Mouse (Mus musculus) midbrain, embryonic 13.5 days (tissue): ENCODE results near the gene Lrrk1. TPM values are rescaled to one million over a fixed set of nuclear protein-coding genes. Genes with fewer than 3 reads are reported as not detected.

Experiments
- ATAC-seq: fragments of 200-750 bp; cut with Nextera tagmentation; 2 replicates; pipeline ENCODE4 v1.8.0; 2017; ENCODE audit warnings: mild to moderate bottlenecking, moderate TSS enrichment, moderate library complexity
- H3K27ac ChIP-seq: fragments of 300-500 bp; sonication (generic); 2 replicates; pipeline ENCODE4 v1.5.1; 2015; ENCODE audit warnings: inconsistent platforms, mild to moderate bottlenecking, moderate library complexity
- H3K27me3 ChIP-seq: fragments of 300-500 bp; sonication (generic); 2 replicates; pipeline ENCODE4 v1.6.1; 2015; ENCODE audit warnings: mild to moderate bottlenecking, inconsistent platforms
- H3K36me3 ChIP-seq: fragments of 300-500 bp; sonication (generic); 2 replicates; pipeline ENCODE4 v1.6.1; 2015; ENCODE audit warnings: mild to moderate bottlenecking, inconsistent platforms
- H3K4me1 ChIP-seq: fragments of 300-500 bp; sonication (generic); replicated peaks from 2 replicates; pipeline ENCODE4 v1.6.1; 2015; ENCODE audit warnings: inconsistent platforms
- H3K4me2 ChIP-seq: fragments of 300-500 bp; sonication (generic); replicated peaks from 2 replicates; pipeline ENCODE4 v1.6.1; 2015; ENCODE audit warnings: moderate library complexity, mild to moderate bottlenecking, inconsistent platforms
- H3K4me3 ChIP-seq: fragments of 300-500 bp; sonication (generic); replicated peaks from 2 replicates; pipeline ENCODE4 v1.5.1; 2015; ENCODE audit warnings: mild to moderate bottlenecking, inconsistent platforms
- H3K9ac ChIP-seq: fragments of 300-500 bp; sonication (generic); replicated peaks from 2 replicates; pipeline ENCODE4 v1.6.1; 2015; ENCODE audit warnings: mild to moderate bottlenecking, inconsistent platforms
- H3K9me3 ChIP-seq: fragments of 300-500 bp; sonication (generic); 2 replicates; pipeline ENCODE4 v1.6.1; 2016; ENCODE audit warnings: mild to moderate bottlenecking, inconsistent platforms
- WGBS: fragments of 180-500 bp; shearing (Covaris S2); methylation state at CpG from one replicate; pipeline ENCODE4 v1.1.7; 2015; 5-methylcytosine and 5-hydroxymethylcytosine counted together
- polyA plus RNA-seq: library from polyadenylated mRNA; unstranded; fragments of >200 nt; fragmentation: Nextera tagmentation; extraction: Ambion mirVana; gene quantifications from 2 replicates; pipeline ENCODE4 v1.2.1, GENCODE M21; 2015

Gene Lrrk1
- polyA plus RNA-seq, 1 experiment from 2014 or later, result 2.9 TPM

GRCm38 (mm10) chr7:66405541-66405940, 17.4 kb upstream of the Lrrk1 start:
- 70% methylated on average over 11 of the region's 11 CpGs for WGBS
- Histone ChIP-seq H3K36me3 (no peaks in the 10 kb centered on the region), H3K9ac (no peak overlapping the region), H3K9me3 (no peaks in the 10 kb centered on the region), H3K4me2 (no peak overlapping the region), H3K27ac (no peak overlapping the region), H3K4me3 (no peak overlapping the region), H3K4me1 (peaks cover 7% of the 10 kb centered on the region; the same call in 1 of the 2 replicates), H3K27me3 (no peaks in the 10 kb centered on the region)
- ATAC-seq, result no peak

- no peaks in the 10 kb centered on the region for H3K36me3 ChIP-seq
- H3K9ac ChIP-seq, result no peak overlapping the region
- H3K9me3 ChIP-seq, result no peaks in the 10 kb centered on the region
- no peak overlapping the region for H3K4me3 ChIP-seq
- no peak overlapping the region for H3K27ac ChIP-seq
- no peaks in the 10 kb centered on the region for H3K27me3 ChIP-seq
- whole genome bisulfite sequencing, result 84% methylated on average over 4 of the region's 4 CpGs
- ATAC-seq, result no peak
- H3K4me2 ChIP-seq, result no peak overlapping the region
- H3K4me1 ChIP-seq, result peaks cover 7% of the 10 kb centered on the region; the same call in 1 of the 2 replicates
Observed at GRCm38 (mm10) chr7:66404802-66405201, 16.7 kb upstream of the Lrrk1 start.

- Histone ChIP-seq H3K9ac (no peak overlapping the region), H3K36me3 (no peaks in the 10 kb centered on the region), H3K27me3 (no peaks in the 10 kb centered on the region), H3K4me1 (peaks cover 7% of the 10 kb centered on the region; the same call in 1 of the 2 replicates), H3K4me3 (no peak overlapping the region), H3K27ac (no peak overlapping the region), H3K4me2 (no peak overlapping the region), H3K9me3 (no peaks in the 10 kb centered on the region)
- WGBS, result 83% methylated on average over 10 of the region's 10 CpGs
- no peak for ATAC-seq
Observed at GRCm38 (mm10) chr7:66404141-66404540, 16.0 kb upstream of the Lrrk1 start.

- whole genome bisulfite sequencing, result 89% methylated on average over 5 of the region's 5 CpGs
- H3K27ac ChIP-seq, result no peak overlapping the region
- H3K4me3 ChIP-seq, result no peak overlapping the region
- H3K9me3 ChIP-seq, result no peaks in the 10 kb centered on the region
- ATAC-seq, result no peak
- H3K9ac ChIP-seq, result no peak overlapping the region
- no peaks in the 10 kb centered on the region for H3K27me3 ChIP-seq
- peaks cover 7% of the 10 kb centered on the region; the same call in 1 of the 2 replicates for H3K4me1 ChIP-seq
- H3K4me2 ChIP-seq, result no peak overlapping the region
- H3K36me3 ChIP-seq, result no peaks in the 10 kb centered on the region
Observed at GRCm38 (mm10) chr7:66402876-66403275, 14.7 kb upstream of the Lrrk1 start.

- 40% methylated on average over 8 of the region's 8 CpGs for WGBS
- H3K27ac ChIP-seq, result no peak overlapping the region
- no peak overlapping the region for H3K4me3 ChIP-seq
- H3K4me1 ChIP-seq, result peaks cover 7% of the 10 kb centered on the region; the same call in 1 of the 2 replicates
- no peak for ATAC-seq
- no peaks in the 10 kb centered on the region for H3K9me3 ChIP-seq
- H3K4me2 ChIP-seq, result no peak overlapping the region
- no peaks in the 10 kb centered on the region for H3K27me3 ChIP-seq
- H3K36me3 ChIP-seq, result no peaks in the 10 kb centered on the region
- H3K9ac ChIP-seq, result no peak overlapping the region
Observed at GRCm38 (mm10) chr7:66401605-66402004, 13.5 kb upstream of the Lrrk1 start.

- Histone ChIP-seq H3K36me3 (no peaks in the 10 kb centered on the region), H3K9ac (no peak overlapping the region), H3K27ac (no peak overlapping the region), H3K27me3 (no peaks in the 10 kb centered on the region), H3K4me2 (no peak overlapping the region), H3K9me3 (no peaks in the 10 kb centered on the region), H3K4me3 (no peak overlapping the region), H3K4me1 (peaks cover 7% of the 10 kb centered on the region; the same call in 1 of the 2 replicates)
- no peak for ATAC-seq
- 26% methylated on average over 3 of the region's 3 CpGs for WGBS
Observed at GRCm38 (mm10) chr7:66397288-66397687, 9.1 kb upstream of the Lrrk1 start.

- WGBS, result 10% methylated on average over 28 of the region's 28 CpGs
- ATAC-seq, result peak; percentile 38
Observed at GRCm38 (mm10) chr7:66388621-66389532, 727 bp upstream of the Lrrk1 start.

GRCm38 (mm10) chr7:66387419-66387812, 734 bp downstream of the Lrrk1 start:
- Histone ChIP-seq H3K27ac (no peak overlapping the region), H3K4me2 (peak overlapping the region; percentile 93), H3K27me3 (peaks cover 27% of the 10 kb centered on the region), H3K9ac (peak overlapping the region; percentile 66; the same call in 1 of the 2 replicates), H3K4me3 (peak overlapping the region; percentile 50), H3K9me3 (no peaks in the 10 kb centered on the region), H3K36me3 (no peaks in the 10 kb centered on the region), H3K4me1 (peaks cover 18% of the 10 kb centered on the region)
- ATAC-seq, result no peak
- 3% methylated on average over 13 of the region's 13 CpGs for WGBS

More at GRCm38 (mm10) chr7:66388621-66389532, 727 bp upstream of the Lrrk1 start:
- no peak overlapping the region for H3K27ac ChIP-seq
- no peaks in the 10 kb centered on the region for H3K9me3 ChIP-seq
- peak overlapping the region; percentile 93 for H3K4me2 ChIP-seq
- H3K27me3 ChIP-seq, result peaks cover 27% of the 10 kb centered on the region
- peak overlapping the region; percentile 66 for H3K9ac ChIP-seq
- peak overlapping the region; percentile 50 for H3K4me3 ChIP-seq
- no peaks in the 10 kb centered on the region for H3K36me3 ChIP-seq
- peaks cover 18% of the 10 kb centered on the region for H3K4me1 ChIP-seq

- no peak overlapping the region for H3K9ac ChIP-seq
- peaks cover 18% of the 10 kb centered on the region for H3K4me1 ChIP-seq
- no peak for ATAC-seq
- no peaks in the 10 kb centered on the region for H3K9me3 ChIP-seq
- H3K27me3 ChIP-seq, result peaks cover 27% of the 10 kb centered on the region
- no peak overlapping the region for H3K4me2 ChIP-seq
- H3K4me3 ChIP-seq, result no peak overlapping the region
- no peaks in the 10 kb centered on the region for H3K36me3 ChIP-seq
- WGBS, result 90% methylated on average over 6 of the region's 6 CpGs
- H3K27ac ChIP-seq, result no peak overlapping the region
Observed at GRCm38 (mm10) chr7:66386411-66386810, 1.7 kb downstream of the Lrrk1 start.

GRCm38 (mm10) chr7:66385826-66386225, 2.3 kb downstream of the Lrrk1 start:
- Histone ChIP-seq H3K4me2 (no peak overlapping the region), H3K4me3 (no peak overlapping the region), H3K4me1 (peaks cover 18% of the 10 kb centered on the region), H3K27me3 (peaks cover 27% of the 10 kb centered on the region), H3K9me3 (no peaks in the 10 kb centered on the region), H3K9ac (no peak overlapping the region), H3K27ac (no peak overlapping the region), H3K36me3 (no peaks in the 10 kb centered on the region)
- 92% methylated on average over 12 of the region's 12 CpGs for WGBS
- no peak for ATAC-seq

GRCm38 (mm10) chr7:66384891-66385290, 3.3 kb downstream of the Lrrk1 start:
- Histone ChIP-seq H3K4me1 (peaks cover 18% of the 10 kb centered on the region), H3K4me2 (no peak overlapping the region), H3K36me3 (no peaks in the 10 kb centered on the region), H3K27me3 (peaks cover 27% of the 10 kb centered on the region), H3K9me3 (no peaks in the 10 kb centered on the region), H3K4me3 (no peak overlapping the region), H3K27ac (no peak overlapping the region), H3K9ac (no peak overlapping the region)
- ATAC-seq, result no peak
- 93% methylated on average over 8 of the region's 8 CpGs for WGBS

- Histone ChIP-seq H3K36me3 (no peaks in the 10 kb centered on the region), H3K9ac (no peak overlapping the region), H3K4me1 (peaks cover 18% of the 10 kb centered on the region), H3K4me3 (no peak overlapping the region), H3K27me3 (peaks cover 27% of the 10 kb centered on the region), H3K27ac (no peak overlapping the region), H3K4me2 (no peak overlapping the region), H3K9me3 (no peaks in the 10 kb centered on the region)
- no peak for ATAC-seq
- 89% methylated on average over 5 of the region's 5 CpGs for WGBS
Observed at GRCm38 (mm10) chr7:66384213-66384612, 3.9 kb downstream of the Lrrk1 start.
